In the genomic region with DNA sequence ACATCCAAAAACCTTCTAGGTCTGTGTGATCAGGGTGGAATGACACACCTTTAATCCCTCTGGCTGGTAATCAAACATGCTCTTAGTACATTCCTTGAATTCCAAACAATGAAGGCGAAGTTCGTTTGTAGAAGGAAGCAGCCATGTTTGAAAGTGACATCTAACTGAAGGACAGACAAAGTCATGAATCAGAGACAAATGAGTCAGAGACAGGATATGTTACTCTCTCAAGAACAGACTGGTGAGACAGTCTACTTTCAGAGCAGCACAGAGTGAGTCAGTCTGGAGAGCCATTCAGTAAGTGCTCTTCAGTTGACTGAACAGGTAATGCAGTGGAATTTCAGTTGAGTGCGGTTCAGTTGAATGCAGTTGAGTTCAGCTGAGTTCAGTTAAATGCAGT, we compare ENCODE assay signal across 20 mouse cellular contexts.
"Had no signal": no experiment of that assay in that cellular context is flagged by ENCODE, and none has a peak within 500 bp of the region (broad histone marks: within the 10 kb centered on the region; RNA-seq: fewer than 3 reads in every experiment).

No protein-coding gene starts in this region.

- H3K4me2 ChIP-seq: kidney, embryonic 15.5 days; liver, embryonic 13.5 days; lung, embryonic 14.5 days; midbrain, embryonic 13.5 days had no signal

- ATAC-seq: midbrain, embryonic 13.5 days; midbrain, embryonic 16.5 days had no signal

- H3K9me3 ChIP-seq: kidney, embryonic 15.5 days; liver, embryonic 13.5 days; midbrain, embryonic 10.5 days; midbrain, embryonic 13.5 days had no signal

- H3K27me3 ChIP-seq: kidney, embryonic 15.5 days; liver, embryonic 13.5 days; megakaryocyte, embryonic 14.5 days; midbrain, embryonic 13.5 days had no signal

- H3K4me1 ChIP-seq: kidney, embryonic 15.5 days; liver, embryonic 13.5 days; megakaryocyte, embryonic 14.5 days; midbrain, embryonic 10.5 days; midbrain, embryonic 13.5 days had no signal

- H3K27ac ChIP-seq: kidney, embryonic 15.5 days; layer of hippocampus, adult 2 months; left cerebral cortex, adult 2 months; liver, embryonic 13.5 days; midbrain, embryonic 10.5 days; midbrain, embryonic 13.5 days; stomach, postnatal 0 days had no signal

- H3K9ac ChIP-seq: kidney, embryonic 15.5 days; liver, embryonic 13.5 days; lung, embryonic 14.5 days; midbrain, embryonic 13.5 days had no signal

- H3K36me3 ChIP-seq: kidney, embryonic 15.5 days; liver, embryonic 13.5 days; midbrain, embryonic 10.5 days; midbrain, embryonic 13.5 days had no signal

- DNase-seq: kidney, adult 8-10 months; kidney, postnatal 25 days; layer of hippocampus, adult 9-11 months; layer of hippocampus, postnatal 36 days; liver, embryonic 13.5 days; lung, embryonic 14.5 days; lung, postnatal 10 days; lung, postnatal 36 days; thymus, adult 2 months; thymus, postnatal 14 days; thymus, postnatal 4 days had no signal

- H3K4me3 ChIP-seq: kidney, embryonic 15.5 days; layer of hippocampus, adult 2 months; left cerebral cortex, adult 2 months; liver, embryonic 13.5 days; megakaryocyte, embryonic 14.5 days; midbrain, embryonic 10.5 days; midbrain, embryonic 13.5 days; myocyte had no signal
